Mouse (Mus musculus): Measurements from ENCODE around the gene Adarb1.

DNA sequence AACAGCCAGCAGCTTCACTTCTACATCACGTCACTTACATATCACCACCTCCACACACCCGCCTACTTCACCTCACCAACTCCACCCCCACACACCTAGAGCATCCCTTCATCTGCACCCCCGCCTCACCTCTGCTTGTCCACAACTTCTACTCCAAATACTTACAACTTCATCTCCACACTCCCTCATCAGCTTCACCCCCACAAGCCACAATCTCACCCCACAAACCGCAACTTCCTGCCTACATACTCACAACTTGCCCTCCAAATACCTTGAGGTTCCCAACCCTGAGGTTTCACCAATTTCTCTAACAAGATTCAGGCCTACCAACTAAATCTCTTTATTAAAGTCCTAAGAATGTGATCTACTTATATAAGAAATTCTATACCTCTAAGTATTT is 51.1 kb downstream of the Adarb1 start:
- TF ChIP-seq POLR2A (IDR thresholded peaks at IDR 0.05; ENCODE audit: low read depth, low read length) (no peak), CTCF (IDR thresholded peaks at IDR 0.05; ENCODE audit: borderline replicate concordance, insufficient read depth, low read length) (no peak)
